Mouse (Mus musculus) liver, embryonic 14.5 days (tissue): ENCODE measurements around the gene Cd274. TPM values are rescaled to one million over a fixed set of nuclear protein-coding genes. Genes with fewer than 3 reads are reported as not detected.
A peak's percentile ranks its signal among the peaks of the same experiment; 100 is the strongest.

Experiments
- ATAC-seq: fragments of 200-750 bp; cut with Nextera tagmentation; 2 replicates; pipeline ENCODE4 v1.8.0; 2017; ENCODE audit warnings: moderate number of reproducible peaks, mild to moderate bottlenecking, moderate library complexity; ENCODE audit not compliant: insufficient read depth
- DNase-seq, 3 experiments: peaks; one replicate each; pipeline ENCODE4 v3.0.0-alpha.2; 2012 to 2013; ENCODE audit warnings: low read depth in 3 of 3, low spot score in 3 of 3
- H3K27ac ChIP-seq: fragments of 300-500 bp; sonication (generic); 2 replicates; pipeline ENCODE4 v1.5.1; 2014; ENCODE audit warnings: moderate library complexity, mild to moderate bottlenecking, control low read depth, inconsistent platforms
- H3K27me3 ChIP-seq: fragments of 300-500 bp; sonication (generic); 2 replicates; pipeline ENCODE4 v1.6.1; 2014; ENCODE audit warnings: mild to moderate bottlenecking, low read length, moderate library complexity; ENCODE audit not compliant: control insufficient read depth, insufficient read depth
- H3K36me3 ChIP-seq: fragments of 300-500 bp; sonication (generic); replicated peaks from 2 replicates; pipeline ENCODE4 v1.6.1; 2014; ENCODE audit warnings: low read depth; ENCODE audit not compliant: control insufficient read depth, insufficient read depth
- H3K4me1 ChIP-seq, 2 experiments: fragments of 200-500 bp in 1 of 2; fragments of 300-500 bp in 1 of 2; sonication (generic) in 1 of 2; replicated peaks; 2 replicates each; pipeline ENCODE4 v1.6.1; 2012 to 2014; ENCODE audit warnings: antibody characterized with exemption in 1 of 2, inconsistent platforms in 1 of 2, low read length in 1 of 2; ENCODE audit not compliant: control insufficient read depth in 2 of 2, insufficient read depth in 2 of 2
- H3K4me2 ChIP-seq: fragments of 300-500 bp; sonication (generic); 2 replicates; pipeline ENCODE4 v1.6.1; 2014; ENCODE audit warnings: low read depth, mild to moderate bottlenecking, control low read depth, moderate library complexity
- H3K4me3 ChIP-seq, 2 experiments: fragments of 200-500 bp in 1 of 2; fragments of 300-500 bp in 1 of 2; sonication (generic) in 1 of 2; 2 replicates each; pipeline ENCODE4 v1.5.1; 2012 to 2014; ENCODE audit warnings: low read depth in 2 of 2, low read length in 2 of 2, mild to moderate bottlenecking in 2 of 2, control low read depth in 1 of 2, inconsistent platforms in 1 of 2, moderate library complexity in 1 of 2; ENCODE audit not compliant: insufficient read depth in 1 of 2
- H3K9ac ChIP-seq: fragments of 300-500 bp; sonication (generic); replicated peaks from 2 replicates; pipeline ENCODE4 v1.6.1; 2014; ENCODE audit warnings: mild to moderate bottlenecking, control low read depth, moderate library complexity
- H3K9me3 ChIP-seq: fragments of 300-500 bp; sonication (generic); 2 replicates; pipeline ENCODE4 v1.6.1; 2016; ENCODE audit warnings: low read length, mixed read lengths; ENCODE audit not compliant: control insufficient read depth
- CTCF ChIP-seq: IDR thresholded peaks from 2 replicates; pipeline ENCODE4 v1.5.1; 2016; ENCODE audit warnings: antibody characterized with exemption, low read depth, control low read depth
- EP300 ChIP-seq: IDR thresholded peaks from 2 replicates; pipeline ENCODE4 v1.6.1; 2016; ENCODE audit warnings: antibody characterized with exemption, low read depth
- WGBS: fragments of 180-500 bp; shearing (Covaris S2); extraction: QIAGEN DNeasy Blood & Tissue Kit; methylation state at CpG from one replicate; pipeline ENCODE4 v1.1.7; 2014; ENCODE audit not compliant: insufficient replicate concordance; 5-methylcytosine and 5-hydroxymethylcytosine counted together
- polyA plus RNA-seq, 2 experiments: library from polyadenylated mRNA; depleted of rRNA in 1 of 2; stranded (reverse) in 1 of 2; unstranded in 1 of 2; fragments of >200 nt; fragmentation: Nextera tagmentation in 1 of 2; extraction: Ambion mirVana in 1 of 2; gene quantifications; 2 replicates each; pipeline versions ENCODE4 v1.2.1 to v1.2.3; 2012 to 2014

Cd274 gene
- polyA plus RNA-seq, 2 experiments: 0.10 to 0.75 TPM

DNA sequence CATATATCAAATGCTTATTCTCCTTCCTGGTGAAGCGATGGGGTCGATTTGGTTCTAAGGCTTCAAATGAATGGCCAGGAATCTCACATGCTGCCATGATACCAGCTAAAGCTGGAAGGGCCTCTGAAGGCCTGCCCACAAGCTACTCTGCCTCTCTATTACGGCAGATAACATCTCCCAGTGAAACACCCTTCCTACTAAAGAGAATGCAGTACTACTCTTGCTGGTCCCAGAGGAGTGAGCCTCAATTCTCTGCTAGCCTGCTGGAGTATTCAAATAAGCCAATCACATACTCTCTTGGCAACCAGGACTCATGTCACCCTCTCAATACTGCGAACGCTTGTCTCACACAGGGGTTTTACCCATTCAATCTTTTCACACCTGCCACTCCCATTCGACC lies 25.0 kb upstream of the Cd274 start:
- H3K4me1 ChIP-seq: no peaks in the 10 kb centered on the region
- TF ChIP-seq CTCF: no peak

DNA sequence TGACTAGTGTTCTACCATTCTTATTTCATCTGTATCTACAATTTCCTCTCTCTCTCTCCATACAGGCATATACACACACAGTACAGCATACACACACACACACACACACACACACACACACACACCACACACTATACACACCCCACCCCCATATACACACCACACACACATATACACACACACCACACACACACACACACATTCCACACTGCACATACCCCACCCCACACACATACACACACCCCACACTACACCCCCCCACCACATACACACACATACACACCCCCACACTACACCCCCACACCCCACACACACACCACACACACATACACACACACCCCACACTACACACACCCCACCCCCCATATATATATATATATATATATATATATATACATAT lies 22.4 kb upstream of the Cd274 start:
- Histone ChIP-seq H3K4me3 (no peak overlapping the region), H3K4me1 (no peaks in the 10 kb centered on the region), H3K27me3 (no peaks in the 10 kb centered on the region), H3K9ac (no peak overlapping the region), H3K4me2 (no peak overlapping the region), H3K27ac (no peak overlapping the region), H3K9me3 (no peaks in the 10 kb centered on the region), H3K36me3 (no peaks in the 10 kb centered on the region)
- ATAC-seq (no peak), DNase-seq (no peak)
- TF ChIP-seq EP300: no peak
- no peak for TF ChIP-seq CTCF

More for the DNA sequence above, 25.0 kb upstream of the Cd274 start:
- 57% methylated on average over 6 of the region's 6 CpGs for WGBS
- no peaks in the 10 kb centered on the region for H3K36me3 ChIP-seq
- no peak overlapping the region for H3K9ac ChIP-seq
- H3K4me3 ChIP-seq: no peak overlapping the region
- no peak overlapping the region for H3K27ac ChIP-seq
- no peaks in the 10 kb centered on the region for H3K9me3 ChIP-seq
- no peaks in the 10 kb centered on the region for H3K27me3 ChIP-seq
- H3K4me2 ChIP-seq: no peak overlapping the region
- ATAC-seq: no peak
- DNase-seq: no peak

DNA sequence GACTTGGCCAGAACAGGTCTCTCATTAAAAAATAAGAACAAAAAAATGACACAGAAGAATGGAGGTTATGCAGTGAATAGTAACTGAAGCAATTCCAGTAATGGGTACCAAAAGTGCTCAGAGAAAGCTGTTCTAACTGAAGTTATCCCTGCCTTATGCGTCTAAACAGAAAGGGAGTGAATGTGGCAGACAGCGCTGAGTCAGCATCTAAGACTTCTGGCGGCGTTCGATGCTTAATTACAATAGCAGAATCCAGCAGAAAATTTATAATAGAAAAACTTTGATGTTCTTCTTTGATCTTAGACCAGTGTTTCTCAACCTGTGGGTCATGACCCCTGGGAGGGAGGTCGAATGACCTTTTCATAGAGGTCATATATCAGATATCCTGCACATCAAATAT lies 21.6 kb upstream of the Cd274 start:
- H3K27me3 ChIP-seq: no peaks in the 10 kb centered on the region

DNA sequence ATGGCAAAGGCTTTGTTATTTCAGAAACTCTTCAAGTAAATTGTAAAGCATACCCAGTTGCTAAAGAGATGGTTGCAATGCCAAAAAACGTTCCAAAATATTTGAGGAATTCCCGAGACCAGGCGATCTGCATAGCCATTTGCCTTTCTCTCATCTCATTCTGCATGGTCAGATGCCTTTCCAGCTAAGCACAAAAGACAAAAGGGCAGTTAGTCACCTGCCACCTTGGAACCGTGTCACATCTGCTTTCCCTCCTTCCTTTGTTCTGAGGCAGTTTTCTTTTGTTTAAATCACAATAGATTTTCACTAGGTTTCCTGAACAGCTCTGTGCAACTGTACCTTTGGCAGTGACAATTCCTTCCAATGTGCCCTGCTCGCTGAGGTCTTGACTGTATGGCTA lies 16.3 kb upstream of the Cd274 start:
- Histone ChIP-seq H3K9me3 (no peaks in the 10 kb centered on the region), H3K27me3 (no peaks in the 10 kb centered on the region), H3K36me3 (no peaks in the 10 kb centered on the region), H3K4me2 (no peak overlapping the region), H3K9ac (no peak overlapping the region), H3K4me1 (peaks cover 0 to 2% of the 10 kb centered on the region in 2 experiments; a peak in 1 of 4 replicates), H3K4me3 (no peak overlapping the region), H3K27ac (no peak overlapping the region)
- TF ChIP-seq EP300 (no peak), CTCF (no peak)
- 57% methylated on average over 5 of the region's 5 CpGs for WGBS
- ATAC-seq (no peak), DNase-seq (no peak)

More for the DNA sequence above, 21.6 kb upstream of the Cd274 start:
- Histone ChIP-seq H3K27ac (no peak overlapping the region), H3K9ac (no peak overlapping the region), H3K9me3 (no peaks in the 10 kb centered on the region), H3K4me1 (no peaks in the 10 kb centered on the region), H3K4me3 (no peak overlapping the region), H3K4me2 (no peak overlapping the region), H3K36me3 (no peaks in the 10 kb centered on the region)
- TF ChIP-seq EP300: no peak
- TF ChIP-seq CTCF: no peak
- WGBS: 76% methylated on average over 6 of the region's 6 CpGs
- DNase-seq (no peak), ATAC-seq (no peak)

DNA sequence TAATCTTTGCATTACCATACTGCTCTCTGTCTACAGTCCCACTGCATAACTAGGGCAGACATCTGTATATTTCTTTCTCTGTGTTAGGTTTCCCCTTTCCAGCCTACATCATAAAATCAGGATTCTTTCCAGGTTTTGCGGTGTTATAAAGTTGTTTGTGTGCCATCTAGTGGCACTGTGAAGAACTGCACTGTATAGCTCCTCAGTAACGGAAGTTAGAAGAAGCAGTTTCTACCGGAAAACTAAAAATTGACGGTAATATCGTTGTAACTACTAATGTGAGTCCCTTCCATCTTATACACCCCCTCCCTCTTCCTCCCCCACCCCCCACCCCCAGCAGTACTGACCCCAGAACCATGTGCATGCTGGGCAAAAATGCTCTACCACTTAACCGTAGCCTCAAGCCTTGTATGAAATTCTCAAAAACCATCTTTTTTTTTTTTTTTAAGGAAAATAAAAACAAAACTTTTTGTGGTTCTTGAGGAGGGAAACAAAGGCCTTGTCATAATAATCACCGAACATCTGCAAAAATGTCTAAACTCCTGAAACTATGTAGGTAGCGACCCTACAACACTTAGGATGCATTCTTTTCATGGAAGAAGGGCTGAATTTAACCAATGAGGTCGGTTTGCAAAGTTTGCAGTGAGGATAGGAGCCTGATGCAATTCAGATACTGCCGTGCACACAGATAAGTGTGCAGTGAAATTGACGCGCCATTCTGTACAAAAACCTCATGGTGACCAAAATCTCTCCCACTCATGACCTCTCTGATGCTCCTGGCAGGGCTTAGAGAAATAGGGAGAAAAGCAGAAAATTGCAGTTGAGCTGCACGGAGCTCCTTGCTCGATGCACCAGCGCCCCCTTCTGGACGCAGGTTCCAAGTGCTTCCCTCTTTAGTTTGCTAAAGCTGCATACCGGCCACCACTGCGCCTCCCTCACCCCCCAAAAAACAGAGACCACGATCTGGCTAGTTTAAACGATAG lies 12.1 kb upstream of the Cd274 start:
- peak; percentile 70 for ATAC-seq
- H3K9ac ChIP-seq: peak overlapping the region; percentile 41
- H3K27me3 ChIP-seq: no peaks in the 10 kb centered on the region
- peak overlapping the region; percentile 8; the same call in 1 of the 2 replicates for H3K27ac ChIP-seq
- H3K4me1 ChIP-seq: peaks cover 0 to 2% of the 10 kb centered on the region in 2 experiments; a peak in 1 of 4 replicates
- peak; percentile 74 to 78 (median 76) for DNase-seq
- 4% methylated on average over 20 of the region's 20 CpGs for WGBS
- H3K9me3 ChIP-seq: no peaks in the 10 kb centered on the region
- H3K4me3 ChIP-seq: peak overlapping the region; percentile 49 to 66
- peak overlapping the region; percentile 89 for H3K4me2 ChIP-seq
- TF ChIP-seq EP300: no peak
- peak; percentile 98 for TF ChIP-seq CTCF
- no peaks in the 10 kb centered on the region for H3K36me3 ChIP-seq
